Mouse (Mus musculus) heart, adult 8-10 months (tissue): ENCODE measurements at regions not wholly inside any gene's neighbourhood (a gene's known extent, or its start where the extent isn't known, plus 50 kb on each side); places are given as distances from the start of the nearest gene placed in this dataset.
A peak's percentile ranks its signal among the peaks of the same experiment; 100 is the strongest.

Source experiments
- DNase-seq: peaks from one replicate; pipeline ENCODE4 v3.0.0; 2022; ENCODE audit warnings: low spot score

DNA sequence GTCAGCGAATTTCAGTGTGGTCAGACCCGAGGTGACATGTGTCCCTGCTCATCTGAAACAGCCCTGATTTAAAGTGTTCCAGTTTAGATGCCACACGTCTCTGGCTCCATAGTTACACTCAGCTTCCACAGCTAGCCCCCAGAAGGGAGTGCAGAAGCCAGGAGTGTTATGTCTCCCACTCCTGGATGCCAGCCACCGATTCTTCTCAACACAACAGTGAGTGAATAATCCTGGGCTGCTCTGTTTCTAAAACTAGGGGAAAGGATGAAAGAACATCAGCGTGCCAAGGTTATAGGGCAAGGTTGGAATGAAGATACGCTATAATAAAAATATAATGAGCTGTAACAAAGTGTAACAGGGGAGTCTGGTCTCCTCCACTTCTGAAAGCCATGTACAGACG lies 51.5 kb upstream of the Stmnd1 start:
- DNase-seq: no peak

DNA sequence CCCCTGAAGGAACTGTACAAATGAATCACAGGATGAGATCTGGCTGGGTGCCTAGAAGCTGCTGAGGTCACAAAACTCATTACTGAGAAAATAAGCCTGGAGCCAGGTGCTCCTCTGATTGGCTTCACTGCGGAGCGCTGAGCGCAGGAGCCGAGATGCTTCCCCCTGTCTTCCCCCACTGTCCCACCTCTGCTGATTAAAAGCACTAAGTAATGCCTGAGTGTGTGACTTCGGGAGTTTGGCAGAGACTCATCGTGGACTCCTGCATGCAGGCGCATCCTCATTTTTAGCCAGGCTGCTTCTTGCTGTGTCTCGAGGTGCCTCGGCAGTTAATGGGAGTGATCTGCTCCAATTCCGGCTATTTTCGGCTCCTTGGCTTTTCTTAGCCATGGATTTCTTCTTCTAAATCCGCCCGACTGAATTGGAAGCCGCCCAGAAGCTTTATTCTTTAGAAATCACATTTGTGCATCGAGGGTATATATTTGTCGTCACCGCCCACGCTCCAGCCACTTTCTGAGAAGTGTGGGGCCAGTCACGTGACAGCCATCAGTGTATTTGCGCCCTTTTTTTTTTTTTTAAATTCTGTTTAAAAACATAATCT lies 55.3 kb upstream of the Stmnd1 start:
- peak; percentile 16 for DNase-seq

DNA sequence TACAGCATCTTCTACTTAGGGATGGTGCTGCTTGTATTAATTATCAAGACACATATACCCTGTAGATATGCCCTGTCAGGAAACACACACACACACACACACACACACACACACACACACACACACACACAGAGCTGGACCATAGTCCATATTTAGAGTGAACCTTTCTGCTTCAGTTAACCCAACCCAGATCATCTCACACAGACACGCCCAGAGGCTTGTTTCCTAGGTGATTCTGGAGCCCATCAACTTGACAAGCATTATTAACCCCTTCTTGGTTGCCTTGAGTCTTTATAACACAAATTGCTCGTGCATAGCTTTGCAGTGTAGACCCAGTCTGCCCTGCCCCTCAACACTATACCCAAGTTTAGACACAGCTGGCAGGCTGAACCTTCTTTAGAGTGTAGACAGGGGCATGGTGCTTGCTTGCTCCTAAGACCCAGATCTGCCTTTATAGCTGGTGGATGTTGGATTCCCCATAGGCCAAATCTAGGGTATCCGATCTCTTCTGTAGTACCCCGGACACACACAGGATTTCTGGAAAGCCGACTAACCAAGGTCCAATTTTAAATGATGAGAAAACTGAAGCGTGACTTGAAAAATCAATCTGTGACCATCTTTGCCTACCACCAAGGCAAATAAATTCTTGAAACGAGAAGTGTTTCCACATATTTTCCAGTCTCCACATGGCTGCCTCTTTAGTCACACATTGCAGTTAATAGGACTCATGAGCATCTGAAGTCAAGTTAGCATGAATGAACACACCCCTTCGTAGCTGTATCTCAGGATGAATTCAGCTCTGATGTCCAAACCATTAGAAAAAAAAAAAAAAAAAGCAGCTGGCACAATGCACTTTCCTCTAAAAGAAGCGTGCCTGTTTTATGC lies 56.3 kb upstream of the Stmnd1 start:
- DNase-seq: no peak

DNA sequence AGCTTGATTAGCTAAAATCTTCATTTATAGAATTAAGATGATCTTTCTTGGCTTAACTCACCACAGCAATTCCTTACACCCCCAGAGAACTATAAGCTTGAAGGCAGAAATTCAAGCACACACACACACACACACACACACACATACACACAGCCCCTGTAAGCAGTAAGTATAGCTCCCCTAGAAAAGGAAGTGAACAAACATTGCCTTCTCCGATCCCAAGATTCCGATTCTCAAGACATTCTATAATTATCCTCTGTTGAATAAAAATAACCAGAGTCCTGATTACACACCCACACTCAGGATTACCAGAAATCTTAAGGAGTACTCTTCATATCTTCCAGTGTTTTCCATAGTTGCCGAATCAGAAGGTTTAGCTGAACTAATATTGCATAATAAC lies 70.0 kb upstream of the Stmnd1 start:
- no peak for DNase-seq

DNA sequence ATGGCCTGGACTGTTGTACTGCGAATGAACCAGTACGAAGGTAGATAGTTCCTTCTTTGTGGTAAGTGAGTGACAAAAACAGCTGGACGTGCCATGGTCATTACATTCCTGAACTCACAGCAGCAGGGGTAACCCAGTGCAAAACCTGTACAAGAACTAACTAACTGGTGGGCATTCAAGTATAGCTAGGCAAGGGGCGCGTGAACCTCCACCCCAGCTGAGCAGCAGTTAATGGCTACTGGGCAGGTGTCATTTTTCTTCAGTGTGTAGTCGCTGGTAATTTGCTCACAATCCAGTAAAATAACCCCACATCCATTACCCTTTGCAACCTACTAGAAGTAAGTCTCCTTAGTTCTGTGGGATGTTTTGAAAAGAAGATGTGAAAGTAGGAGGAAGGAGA lies 70.9 kb upstream of the Stmnd1 start:
- DNase-seq: no peak

DNA sequence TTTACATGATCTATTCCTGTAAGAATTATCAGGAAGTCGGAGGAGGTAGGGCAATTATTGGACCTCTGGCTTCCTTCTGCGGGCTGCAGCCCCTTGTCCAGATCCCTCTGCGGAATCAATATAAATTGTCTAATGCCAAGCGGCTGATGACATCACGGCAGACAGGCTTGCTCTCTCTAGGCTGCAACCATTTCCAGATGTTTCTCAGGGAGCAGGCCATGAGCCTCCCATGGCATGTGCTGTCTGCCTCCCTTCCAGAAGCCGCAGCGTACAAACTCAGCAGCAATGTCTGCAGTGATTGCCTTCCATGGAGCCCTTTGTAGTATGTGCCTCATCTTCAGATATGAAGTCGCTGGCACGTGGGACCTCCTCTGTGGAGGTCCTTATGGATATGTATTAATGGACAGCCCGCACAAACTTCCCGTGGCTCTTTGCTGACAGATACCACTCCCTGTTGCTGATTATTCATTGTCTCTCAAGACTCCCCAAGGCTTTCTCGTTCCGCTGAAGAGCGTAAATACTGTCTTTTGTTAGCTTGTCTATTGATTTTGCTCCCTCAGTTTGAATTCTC lies 72.4 kb upstream of the Stmnd1 start:
- DNase-seq: no peak

DNA sequence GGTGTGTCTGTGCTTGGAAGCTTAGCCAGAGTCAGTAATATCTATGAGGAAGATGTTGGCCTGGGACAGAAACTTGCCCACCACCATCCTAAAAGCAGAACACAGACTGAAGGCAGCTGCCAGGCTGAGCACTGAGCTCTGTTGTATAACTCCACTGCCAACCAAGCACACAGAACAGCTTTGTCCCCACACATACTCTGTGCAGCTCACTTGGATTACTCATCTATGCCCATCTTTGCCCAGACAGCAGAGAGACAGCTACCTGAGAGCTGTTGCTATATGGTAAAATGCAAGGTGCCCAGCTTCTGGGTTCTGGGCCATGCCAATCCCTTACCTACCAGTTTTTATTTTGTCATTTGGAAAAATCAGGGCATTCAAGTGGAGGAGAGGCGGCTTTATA lies 80.4 kb upstream of the Stmnd1 start:
- DNase-seq: no peak

DNA sequence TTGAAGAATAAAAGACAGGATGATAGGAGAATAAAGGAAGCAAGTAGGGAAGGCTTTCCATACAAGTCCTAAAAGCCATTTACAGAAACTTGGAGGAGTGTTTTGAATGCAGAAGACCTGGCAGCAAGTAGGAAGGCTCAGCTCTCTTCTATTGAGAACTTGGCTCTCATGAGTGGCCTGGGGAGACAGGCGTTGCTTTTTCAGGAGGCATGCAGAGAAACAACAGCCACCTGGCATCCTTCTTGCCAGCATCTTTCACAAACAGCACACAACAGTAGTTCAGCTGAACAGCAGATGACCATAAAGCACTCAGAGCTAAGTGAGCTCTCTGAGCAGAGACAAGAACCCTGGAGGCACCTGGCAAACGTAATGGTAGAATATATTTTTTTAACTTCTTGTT lies 83.8 kb upstream of the Stmnd1 start:
- no peak for DNase-seq

DNA sequence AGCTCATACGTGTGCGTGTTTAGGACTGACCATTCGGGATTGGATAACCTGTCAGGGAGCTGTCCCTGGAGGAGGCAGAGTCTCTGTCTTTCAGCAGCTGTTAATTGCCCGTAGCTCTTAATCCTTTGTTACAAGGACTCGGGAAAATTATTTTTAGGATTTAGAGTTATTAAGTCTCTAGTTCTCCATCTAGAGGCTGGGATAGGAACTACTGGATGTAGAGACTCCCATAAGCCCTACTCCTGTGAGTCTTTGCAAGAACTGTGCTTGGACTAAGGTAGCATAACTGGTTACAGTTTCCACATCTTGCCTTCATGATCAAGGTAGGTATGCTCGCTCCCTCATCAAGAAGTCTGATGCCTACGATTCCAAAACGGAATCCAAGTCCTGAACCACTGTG lies 90.7 kb upstream of the Stmnd1 start:
- DNase-seq: peak; percentile 36

DNA sequence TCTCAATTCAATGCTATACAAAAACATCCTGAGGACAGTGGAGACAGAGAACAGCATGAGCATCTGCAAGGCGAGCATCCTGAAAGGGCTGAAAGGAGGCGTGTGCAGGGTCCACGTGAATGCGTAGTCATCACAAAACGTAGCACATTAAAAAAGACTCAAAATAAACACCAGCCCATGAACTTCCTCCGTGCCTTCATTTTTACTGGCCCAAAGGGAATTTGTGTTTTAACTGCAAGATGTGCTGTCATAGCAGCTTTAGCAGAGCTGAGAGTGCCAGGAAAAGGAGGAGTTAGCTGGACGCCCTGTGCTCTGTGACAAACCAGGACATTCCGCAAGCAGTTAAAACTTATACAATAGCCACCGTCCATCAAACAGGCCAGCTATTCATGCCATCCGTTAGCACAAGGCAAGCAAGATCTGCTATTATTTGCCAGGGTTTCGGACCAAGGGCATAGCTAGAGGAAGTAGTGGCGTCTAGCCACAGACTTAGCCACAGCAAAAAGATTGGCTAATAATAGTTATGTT lies 92.9 kb upstream of the Stmnd1 start:
- DNase-seq: peak; percentile 47

DNA sequence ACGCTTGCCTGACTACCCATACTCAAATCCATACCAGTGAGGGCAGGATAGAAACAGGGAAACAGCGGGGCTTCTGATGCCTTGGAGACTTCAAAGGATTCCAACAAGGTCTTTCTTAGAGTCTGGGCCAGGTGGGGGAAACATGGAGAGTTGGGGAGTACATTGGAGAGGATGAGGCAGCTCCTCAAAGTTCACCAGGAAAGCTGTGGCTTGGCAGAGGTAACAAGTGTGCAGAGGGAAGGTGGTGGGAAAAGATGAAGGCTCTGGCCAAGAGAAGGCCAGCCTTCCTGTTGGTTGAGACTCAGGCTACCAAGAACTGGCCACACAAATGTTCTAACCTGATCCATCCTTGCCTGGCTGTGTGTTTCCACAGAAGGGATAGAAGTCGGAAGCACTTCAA lies 93.6 kb upstream of the Stmnd1 start:
- no peak for DNase-seq

DNA sequence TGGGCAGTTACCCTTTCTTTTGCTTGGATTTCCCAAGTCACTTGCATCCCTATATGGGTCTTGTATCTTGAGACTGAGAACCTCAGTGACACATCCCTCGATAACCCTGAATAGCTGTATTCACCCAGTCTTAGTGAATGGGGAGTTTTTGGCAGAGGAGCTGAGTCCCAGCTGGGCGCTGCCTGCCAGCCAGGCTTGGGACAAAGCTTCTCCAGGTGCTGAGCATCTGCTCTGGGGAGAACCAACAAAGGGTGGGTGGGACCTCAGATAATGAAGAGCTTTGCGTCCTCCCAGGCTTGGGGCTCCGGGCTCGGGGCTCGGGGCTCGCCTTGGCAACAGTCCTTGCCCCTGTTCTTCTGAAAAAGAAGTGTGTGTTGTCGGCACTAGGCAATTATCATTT lies 100.4 kb upstream of the Stmnd1 start:
- no peak for DNase-seq

DNA sequence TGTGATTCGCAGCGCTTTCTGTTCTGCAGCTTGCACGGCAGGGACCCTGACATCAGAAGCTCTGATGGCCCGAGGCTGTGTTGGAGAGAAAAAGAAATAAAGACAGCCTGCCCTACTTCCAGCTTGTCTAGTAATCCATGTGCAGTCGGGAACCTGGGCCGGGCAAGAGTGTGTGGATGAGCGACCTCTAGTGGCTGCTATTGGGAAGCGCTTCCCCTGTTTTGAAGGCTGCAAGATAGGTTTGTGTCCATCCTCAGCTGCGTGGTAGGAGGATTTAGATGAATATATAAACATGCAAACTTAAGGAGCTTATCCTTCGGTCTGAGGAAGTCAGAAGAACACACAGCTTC lies 111.5 kb upstream of the Stmnd1 start:
- peak; percentile 72 for DNase-seq

DNA sequence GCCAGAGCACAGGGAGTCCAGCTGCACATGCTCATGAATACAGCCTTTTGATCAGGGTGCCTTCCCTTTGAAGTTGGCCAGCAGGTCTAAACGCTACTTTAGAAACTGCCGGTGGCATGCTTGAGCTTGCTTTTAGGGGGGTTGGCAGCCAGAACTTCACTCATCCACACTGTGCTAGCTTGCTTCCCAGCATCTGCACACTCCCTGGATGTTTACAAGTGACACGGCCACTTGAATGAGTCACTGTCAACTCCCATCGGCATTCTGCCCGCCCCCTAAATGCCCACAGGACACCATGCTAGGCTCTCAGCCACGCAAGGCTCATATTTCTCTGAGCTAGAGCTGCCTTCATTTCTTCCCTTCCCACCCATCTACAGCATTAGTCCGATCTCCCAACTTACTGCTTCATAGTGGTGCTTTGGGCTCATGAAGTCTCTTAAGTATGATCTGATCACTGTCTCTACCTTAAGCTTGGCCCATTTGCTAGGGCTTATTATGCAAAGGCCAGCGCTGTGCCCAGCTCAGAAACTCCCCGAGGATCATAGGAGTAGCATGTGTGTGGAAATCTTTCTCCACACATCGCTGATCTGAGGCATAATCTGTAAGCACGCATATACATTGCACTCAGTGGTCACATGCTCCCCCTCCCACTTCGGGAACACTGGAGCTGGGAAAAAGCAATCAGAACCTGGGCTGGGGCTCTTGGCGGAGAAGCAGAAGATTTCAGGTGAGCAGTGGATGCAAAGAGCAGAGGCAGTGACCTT lies 112.1 kb upstream of the Stmnd1 start:
- DNase-seq: no peak

DNA sequence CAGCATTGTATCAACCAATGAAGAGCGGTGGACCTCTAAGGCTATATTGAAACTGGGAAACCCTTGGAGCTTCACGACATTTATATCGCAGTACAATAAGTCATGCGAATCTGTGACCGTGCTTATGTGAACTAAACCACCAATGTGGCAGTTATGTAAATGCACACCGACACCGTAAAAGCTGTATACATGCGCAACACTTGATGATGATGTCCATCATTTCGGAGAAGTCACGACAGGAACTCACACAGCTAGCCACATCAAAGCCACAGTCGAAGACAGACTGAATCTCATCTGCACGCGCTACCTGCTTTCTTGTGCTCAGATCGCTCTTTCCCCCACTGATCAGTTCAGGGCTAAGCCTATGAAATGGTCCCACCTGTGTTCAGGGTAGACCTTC lies 114.2 kb upstream of the Stmnd1 start:
- no peak for DNase-seq

DNA sequence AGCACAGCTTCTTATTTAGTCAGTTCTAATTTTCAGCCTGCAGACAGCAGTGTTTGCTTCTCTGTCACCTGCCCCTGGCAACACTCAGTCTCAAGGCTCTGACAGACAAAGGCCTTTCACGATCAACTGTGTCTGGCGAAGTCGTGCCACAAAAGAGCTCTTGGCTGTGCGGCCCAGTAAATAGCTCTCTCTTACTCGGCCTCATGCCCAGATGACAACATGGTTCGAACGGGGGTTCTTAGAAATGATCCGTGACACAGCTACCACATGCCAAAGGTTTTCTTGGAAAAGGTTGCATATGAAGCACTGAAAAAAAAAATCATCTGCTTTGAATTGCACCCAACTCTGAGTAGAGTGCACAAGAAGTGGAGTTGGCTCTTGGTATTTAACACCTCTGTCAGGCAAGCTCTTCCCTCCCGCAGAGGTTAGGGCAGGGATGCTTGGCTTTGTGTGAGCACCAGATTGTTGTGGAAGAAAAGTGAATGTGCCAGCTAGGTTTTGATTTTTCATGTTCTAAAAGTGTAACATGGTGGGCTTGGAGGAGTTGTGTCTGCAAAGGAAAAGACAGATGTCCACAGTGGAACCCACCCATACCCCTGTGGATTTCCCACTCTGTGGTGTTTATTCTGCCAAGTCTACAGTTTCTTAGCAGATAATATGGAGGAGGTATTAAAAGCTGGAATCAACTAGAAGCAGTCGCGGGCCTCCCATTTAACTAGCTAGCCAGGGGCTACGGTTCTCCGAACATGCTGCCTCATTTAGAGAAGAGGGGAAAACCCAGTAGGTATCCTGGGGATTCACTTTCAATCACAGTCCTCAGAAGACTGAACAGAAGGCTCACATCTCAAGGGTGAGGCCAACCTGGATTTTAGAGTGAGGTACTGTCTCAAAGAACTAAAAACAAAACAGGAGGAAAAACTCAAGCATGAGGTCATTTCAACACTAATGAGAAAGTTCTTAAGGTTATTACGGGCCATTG lies 120.0 kb upstream of the Stmnd1 start:
- no peak for DNase-seq

DNA sequence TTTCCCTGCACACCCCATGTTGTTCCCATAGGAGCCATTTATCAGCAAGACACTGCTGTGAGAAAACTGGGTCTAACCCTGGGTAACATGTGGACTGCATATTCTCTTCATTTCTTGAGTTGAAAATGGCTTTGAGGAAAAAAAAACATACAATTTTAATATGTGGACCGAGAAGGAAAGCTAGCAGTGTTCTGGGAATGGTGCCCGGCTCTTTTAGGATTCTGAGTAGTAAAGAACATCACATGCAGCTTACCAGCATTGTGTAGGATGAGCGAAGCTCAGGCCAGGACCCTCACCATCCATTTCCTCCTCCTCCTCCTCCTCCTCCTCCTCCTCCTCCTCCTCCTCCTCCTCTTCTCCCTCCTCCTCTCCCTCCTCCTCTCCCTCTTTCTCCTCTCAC lies 133.5 kb upstream of the Stmnd1 start:
- DNase-seq: no peak

DNA sequence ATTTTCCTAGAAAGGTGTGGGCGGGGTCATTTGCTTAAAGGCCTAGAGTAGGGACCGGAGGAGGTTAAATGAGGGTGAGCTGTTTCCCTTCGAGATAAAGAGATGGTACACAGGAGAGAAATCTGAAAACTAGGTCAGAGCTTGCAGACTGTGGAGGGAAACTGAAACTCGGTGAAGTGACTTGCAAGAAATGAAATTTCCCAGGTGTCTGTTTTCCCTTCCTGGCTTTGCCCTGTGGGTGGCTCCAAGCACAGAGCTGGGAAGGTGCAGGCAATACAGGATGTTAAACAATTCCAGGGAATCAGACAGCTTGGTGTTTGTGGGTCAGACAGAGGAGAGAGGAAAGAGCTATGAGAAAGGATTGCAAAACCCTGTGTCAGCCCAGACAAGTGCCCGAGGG lies 134.3 kb upstream of the Stmnd1 start:
- DNase-seq: no peak

DNA sequence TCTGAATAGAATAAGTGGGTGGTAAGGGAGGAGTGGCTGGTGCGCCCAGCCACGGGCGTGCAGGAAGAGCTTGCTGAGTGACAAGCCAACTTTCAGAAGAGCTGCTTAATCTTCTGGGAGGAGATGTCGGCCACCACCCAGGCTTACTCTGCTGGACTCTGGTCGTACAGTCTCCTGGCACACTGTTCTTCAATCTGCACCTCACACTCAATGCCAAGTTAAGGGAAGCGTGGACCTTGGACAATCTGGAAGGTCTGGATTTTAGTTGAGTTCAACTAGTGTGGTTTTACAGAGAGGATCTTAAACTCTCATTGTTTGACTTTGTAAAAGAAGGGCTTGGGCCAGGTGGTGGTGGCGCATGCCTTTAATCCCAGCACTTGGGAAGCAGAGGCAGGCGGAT lies 138.1 kb upstream of the Stmnd1 start:
- DNase-seq: no peak

DNA sequence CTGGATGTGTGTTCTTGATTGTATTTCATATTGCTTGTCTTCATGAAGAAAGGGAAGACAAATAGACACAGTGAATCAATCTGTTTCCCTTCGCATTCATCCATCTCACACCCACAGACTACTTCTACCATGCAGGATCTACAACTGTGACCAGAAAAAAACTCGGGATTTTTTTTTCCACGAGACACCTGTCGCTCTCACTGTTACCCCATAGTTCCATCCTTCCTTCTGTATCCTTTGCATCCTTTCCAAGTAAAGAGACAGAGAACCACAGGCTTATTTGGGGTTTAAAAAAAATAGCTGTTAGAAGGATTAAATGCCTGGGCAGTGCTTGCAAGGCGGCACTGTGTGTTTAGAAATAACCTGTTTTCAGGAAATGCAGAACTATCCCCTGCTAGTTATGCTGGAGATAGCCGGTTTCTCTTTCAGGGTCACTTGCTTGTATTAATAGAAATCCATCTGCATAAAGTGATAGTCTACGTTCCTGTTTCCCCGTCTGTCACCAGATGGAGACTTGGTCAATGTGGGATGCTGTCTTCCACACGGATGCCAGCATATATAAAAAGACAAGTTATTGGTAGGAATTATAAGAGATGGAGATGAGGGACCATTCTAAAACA lies 144.2 kb upstream of the Stmnd1 start:
- no peak for DNase-seq

DNA sequence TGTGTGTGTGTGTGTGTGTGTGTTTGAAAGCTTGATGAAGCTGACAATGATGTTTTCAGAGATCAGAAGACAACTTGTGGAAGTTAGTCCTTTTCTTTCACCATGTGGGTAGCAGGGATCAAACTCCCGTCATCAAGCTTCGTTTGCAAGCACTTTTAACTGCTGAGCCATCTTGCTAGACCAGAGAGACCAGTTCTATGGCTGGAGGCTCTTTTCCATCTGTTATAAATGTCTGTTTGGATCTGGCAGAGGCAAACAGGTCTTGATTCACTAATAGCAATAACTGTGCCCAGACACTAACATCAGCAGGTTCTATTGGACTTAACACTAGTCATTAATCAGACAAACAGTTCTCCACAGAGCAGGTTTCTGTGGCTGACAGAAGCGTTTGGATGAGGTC lies 150.1 kb upstream of the Stmnd1 start:
- DNase-seq: no peak
